Mouse (Mus musculus) small intestine, adult 2 months (tissue): Measurements from ENCODE around the gene Alcam.

Source experiments
- CTCF ChIP-seq: fragments of 200-500 bp; IDR thresholded peaks from 2 replicates; pipeline ENCODE4 v1.5.1; 2012; ENCODE audit warnings: low read depth, mild to moderate bottlenecking, control low read depth, inconsistent platforms, low read length, moderate library complexity, mixed read lengths; ENCODE audit not compliant: insufficient replicate concordance, insufficient read length; ENCODE audit errors: extremely low read depth
- POLR2A ChIP-seq: fragments of 200-500 bp; IDR thresholded peaks from 2 replicates; pipeline ENCODE4 v1.6.1; 2012; ENCODE audit warnings: low read depth, mild to moderate bottlenecking, control low read depth, inconsistent platforms, low read length, moderate library complexity

DNA sequence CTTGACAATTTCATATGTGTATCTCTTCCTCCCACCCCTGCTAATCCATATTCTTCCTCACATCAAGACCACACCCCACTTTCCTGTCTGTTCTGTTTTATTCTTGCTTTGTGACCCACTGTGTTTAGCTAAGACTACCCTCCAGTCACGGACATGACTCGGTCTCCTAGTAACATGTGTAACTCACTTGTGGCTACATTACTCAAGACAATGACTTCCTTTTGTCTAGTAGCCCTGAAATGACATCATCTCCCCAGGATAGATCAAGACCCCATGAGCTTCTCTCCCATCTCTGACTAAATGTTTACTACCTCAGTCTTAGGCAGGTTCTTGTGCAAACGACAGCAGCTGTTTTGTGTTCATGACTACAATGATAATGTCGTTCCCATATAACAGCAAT lies 231.0 kb downstream of the Alcam start:
- TF ChIP-seq CTCF (no peak), POLR2A (no peak)
